Mouse (Mus musculus) heart, postnatal 0 days (tissue): ENCODE results near the gene Cnn3.

Source experiments
- CTCF ChIP-seq: IDR thresholded peaks from 2 replicates; pipeline ENCODE4 v1.5.1; 2016; ENCODE audit warnings: antibody characterized with exemption, control low read depth, low read depth
- EP300 ChIP-seq: IDR thresholded peaks from 2 replicates; pipeline ENCODE4 v1.6.1; 2016; ENCODE audit warnings: antibody characterized with exemption, low read depth

- TF ChIP-seq CTCF (no peak), EP300 (no peak)
Observed at GRCm38 (mm10) chr3:121444414-121444813, 18.1 kb downstream of the Cnn3 start.
